Mouse (Mus musculus): ENCODE results near the gene Bcl2.

Gene Bcl2

DNA sequence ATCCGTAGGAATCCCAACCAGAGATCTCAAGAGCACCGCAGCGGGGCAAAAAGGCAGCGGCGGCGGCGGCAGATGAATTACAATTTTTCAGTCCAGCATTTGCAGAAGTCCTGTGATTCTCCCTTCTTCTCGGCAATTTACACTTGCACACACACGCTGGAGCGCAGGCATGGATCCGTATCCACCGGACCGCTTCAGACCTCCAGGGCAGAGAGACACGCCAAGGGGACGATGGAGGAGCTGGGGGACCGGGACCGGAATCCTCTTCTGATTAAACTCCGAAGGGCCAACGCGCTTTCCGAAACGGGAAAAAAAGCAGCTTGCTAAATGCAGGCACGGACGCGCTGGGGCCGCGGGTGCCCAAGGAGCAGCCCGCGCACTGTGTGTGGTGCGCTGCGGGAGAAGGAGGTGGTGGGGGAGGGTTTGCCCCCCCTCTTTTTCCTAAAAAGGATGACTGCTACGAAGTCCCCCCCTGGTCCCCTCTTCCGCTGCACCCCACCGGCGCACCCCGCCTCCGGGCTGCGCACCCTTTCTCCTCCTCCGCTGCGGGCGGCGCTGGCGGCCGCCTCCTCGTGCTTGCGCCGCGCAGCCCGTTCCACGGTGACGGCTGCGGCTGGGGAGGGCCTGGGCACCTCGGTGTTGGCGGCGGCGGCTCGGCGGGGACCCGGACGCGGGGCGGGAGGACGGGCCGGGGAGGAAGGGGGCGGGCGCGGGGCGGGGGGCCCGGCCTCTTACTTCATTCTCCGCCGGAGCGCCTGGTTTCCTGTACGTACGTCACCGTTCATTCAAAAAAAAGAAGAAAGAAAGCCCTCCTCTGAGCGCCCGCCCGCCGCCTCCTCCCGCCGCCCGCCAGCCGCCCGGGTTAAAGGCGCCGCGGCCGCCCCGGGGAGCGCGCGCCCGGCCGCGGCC lies at the start of gene Bcl2:
Bcl2 (minus strand) TSS at position 654 of the 909 bp plus-strand sequence.
- no peaks in the 10 kb centered on the region for H3K36me3 ChIP-seq (ENCODE audit: control insufficient read depth, insufficient read depth, low read length, poor library complexity, severe bottlenecking)
- H3K27me3 ChIP-seq (ENCODE audit: control insufficient read depth, insufficient read depth, low read length, poor library complexity, severe bottlenecking) = no peaks in the 10 kb centered on the region; the same call in 1 of the 2 replicates
- DNase-seq (ENCODE audit: low read depth, low spot score) = peak; percentile 85

DNA sequence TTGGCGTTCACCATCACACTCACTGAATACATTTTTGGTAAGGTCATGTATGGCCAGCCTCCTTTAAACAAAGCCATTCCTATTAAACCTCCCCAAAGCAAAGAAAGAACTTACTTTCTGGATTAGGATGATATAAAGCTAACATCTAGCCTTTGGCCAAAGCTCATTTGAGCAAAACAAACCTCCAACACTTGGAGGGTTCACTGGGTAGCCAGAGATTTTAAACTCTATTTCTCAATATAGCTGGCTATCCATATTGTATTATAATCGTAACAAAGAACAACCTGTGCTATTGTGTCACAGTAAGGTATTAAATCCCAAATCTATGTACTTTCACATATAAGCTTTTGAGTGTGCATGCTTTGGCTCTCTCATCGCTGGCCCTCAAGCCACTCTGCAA lies 46.7 kb upstream of the Bcl2 start:
- H3K36me3 ChIP-seq (ENCODE audit: control insufficient read depth, insufficient read depth, low read length, poor library complexity, severe bottlenecking) = no peaks in the 10 kb centered on the region
- no peak for DNase-seq (ENCODE audit: low read depth, low spot score)
- H3K27me3 ChIP-seq (ENCODE audit: control insufficient read depth, insufficient read depth, low read length, poor library complexity, severe bottlenecking) = no peaks in the 10 kb centered on the region

DNA sequence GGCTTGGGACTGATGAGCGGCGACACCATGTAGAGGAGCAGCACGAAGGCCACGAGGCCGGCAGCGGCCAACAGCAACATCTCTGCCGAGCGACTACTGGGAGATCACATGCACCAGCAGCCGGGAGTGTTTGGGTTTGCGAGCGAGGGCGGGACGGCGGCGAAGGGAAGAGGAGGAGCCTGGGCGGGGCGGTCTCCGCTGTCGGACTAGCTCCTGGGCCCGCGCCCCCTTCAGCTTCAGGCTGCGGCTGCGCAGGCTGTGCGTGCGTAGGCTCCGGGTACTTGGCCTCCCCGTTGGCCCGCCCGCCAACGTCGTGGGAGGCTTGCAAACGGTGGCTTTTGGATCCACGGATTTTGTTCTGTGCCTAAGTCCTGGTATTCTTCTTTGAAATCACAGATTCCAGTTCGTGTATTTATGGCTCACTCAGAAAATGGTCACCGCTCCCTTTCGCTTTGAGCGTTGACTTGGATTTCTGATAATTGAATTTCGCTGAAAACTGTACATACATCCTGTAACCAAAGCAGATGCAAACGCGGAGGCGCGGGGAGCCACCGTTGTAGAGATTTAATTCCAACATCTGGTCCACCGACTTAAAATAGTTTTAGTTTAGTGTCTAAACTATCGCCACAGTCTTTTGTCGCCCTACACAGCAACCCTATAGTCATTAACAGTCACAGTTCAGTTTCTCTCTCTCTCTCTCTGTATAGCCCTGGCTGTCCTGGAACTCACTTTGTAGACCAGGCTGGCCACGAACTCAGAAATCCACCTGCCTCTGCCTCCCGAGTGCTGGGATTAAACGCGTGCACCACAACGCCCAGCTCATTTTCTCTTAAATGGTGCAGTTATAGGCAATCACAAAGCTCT lies 45.7 kb upstream of the Bcl2 start, which contains the start of gene Kdsr:
Kdsr (minus strand) TSS at position 156 of the 864 bp plus-strand sequence.
- peak; percentile 97 for DNase-seq (ENCODE audit: low read depth, low spot score)
- 0 out of 2 replicates have a peak, but pooled peaks cover 2% of the 10 kb centered on the region for H3K36me3 ChIP-seq (ENCODE audit: control insufficient read depth, insufficient read depth, low read length, poor library complexity, severe bottlenecking)
- no peaks in the 10 kb centered on the region for H3K27me3 ChIP-seq (ENCODE audit: control insufficient read depth, insufficient read depth, low read length, poor library complexity, severe bottlenecking)

DNA sequence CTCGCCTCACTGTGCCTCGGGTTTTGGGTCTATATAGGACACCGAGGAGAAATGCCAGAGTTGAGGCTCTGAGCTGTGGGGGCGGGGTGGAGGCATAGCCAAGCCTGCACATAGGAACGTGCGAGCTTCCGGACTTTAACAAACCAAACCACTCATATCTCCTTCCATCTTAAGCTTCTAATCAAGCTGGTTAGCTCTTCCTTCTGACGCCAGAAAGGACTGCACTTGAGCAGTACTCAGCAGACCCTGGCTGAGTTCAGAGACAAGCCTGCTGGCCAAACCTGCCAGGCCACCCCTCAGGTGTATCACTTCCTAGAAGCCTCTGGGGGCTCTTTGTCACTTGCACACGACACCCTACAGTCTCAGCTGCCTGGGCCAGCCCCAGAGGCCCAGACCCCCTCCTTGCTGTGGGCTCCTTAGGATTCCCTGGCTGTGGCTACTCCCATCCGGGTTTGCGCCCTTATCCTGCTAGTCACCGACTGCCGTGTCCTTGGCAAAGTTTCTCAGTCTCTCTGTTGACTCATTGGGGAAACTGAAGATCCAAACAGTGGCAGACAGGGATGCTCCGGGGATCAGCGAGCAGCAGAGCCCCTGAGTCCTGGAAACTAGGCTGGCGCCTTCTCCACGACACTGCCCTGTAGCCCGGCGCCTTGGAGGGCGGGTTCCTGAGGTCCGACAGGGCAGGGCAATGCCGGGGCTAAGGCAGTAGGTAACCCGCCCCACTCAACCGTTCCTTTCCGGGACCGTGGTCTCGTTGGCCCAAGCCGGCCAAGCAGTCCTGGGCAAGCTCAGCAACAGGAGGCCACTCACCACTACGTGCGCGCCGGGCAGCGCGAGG lies 44.9 kb upstream of the Bcl2 start:
- Histone ChIP-seq H3K36me3 (ENCODE audit: control insufficient read depth, insufficient read depth, low read length, poor library complexity, severe bottlenecking) (0 out of 2 replicates have a peak, but pooled peaks cover 2% of the 10 kb centered on the region), H3K27me3 (ENCODE audit: control insufficient read depth, insufficient read depth, low read length, poor library complexity, severe bottlenecking) (no peaks in the 10 kb centered on the region)
- DNase-seq (ENCODE audit: low read depth, low spot score) = peak; percentile 48

DNA sequence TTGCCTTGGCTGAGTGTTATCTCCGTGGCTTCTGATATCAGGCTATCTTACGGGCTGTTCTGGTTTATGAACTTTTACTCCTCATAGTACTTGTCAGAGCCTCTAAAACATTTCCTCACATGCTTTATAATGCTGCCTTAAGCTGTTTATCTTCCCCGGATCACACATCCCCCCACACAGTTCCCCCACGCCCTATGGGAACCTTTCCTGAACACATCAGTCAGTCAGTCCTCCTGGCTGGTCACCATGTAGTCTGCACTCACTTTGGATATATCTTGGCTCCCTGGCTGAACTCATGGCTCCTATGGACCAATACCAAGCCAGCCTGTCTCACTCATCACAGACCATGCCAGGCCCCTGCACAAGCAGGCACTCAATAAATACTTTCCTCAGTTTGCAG lies 42.6 kb upstream of the Bcl2 start:
- 0 out of 2 replicates have a peak, but pooled peaks cover 3% of the 10 kb centered on the region for H3K36me3 ChIP-seq (ENCODE audit: control insufficient read depth, insufficient read depth, low read length, poor library complexity, severe bottlenecking)
- no peaks in the 10 kb centered on the region for H3K27me3 ChIP-seq (ENCODE audit: control insufficient read depth, insufficient read depth, low read length, poor library complexity, severe bottlenecking)
- DNase-seq (ENCODE audit: low read depth, low spot score) = no peak

DNA sequence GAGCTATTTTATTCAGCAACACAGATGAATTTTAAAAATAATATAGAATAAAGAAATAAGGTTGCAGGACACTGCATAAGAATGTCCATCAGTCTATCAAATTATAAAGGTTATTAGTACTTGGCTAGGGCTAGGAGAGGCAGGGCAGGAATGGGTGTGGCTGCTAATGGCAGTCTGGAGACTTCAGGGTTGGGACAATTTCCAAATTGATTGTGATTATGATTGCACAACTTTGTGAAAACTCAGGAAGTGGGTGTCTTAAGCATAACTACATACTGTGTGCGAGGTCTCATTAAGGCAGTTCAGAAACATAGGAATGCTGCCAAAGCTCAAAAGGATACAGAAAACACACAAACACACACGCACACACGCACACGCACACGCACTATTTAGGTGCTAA lies 37.9 kb upstream of the Bcl2 start:
- DNase-seq (ENCODE audit: low read depth, low spot score) = no peak
- Histone ChIP-seq H3K27me3 (ENCODE audit: control insufficient read depth, insufficient read depth, low read length, poor library complexity, severe bottlenecking) (no peaks in the 10 kb centered on the region), H3K36me3 (ENCODE audit: control insufficient read depth, insufficient read depth, low read length, poor library complexity, severe bottlenecking) (peaks cover 6% of the 10 kb centered on the region)

DNA sequence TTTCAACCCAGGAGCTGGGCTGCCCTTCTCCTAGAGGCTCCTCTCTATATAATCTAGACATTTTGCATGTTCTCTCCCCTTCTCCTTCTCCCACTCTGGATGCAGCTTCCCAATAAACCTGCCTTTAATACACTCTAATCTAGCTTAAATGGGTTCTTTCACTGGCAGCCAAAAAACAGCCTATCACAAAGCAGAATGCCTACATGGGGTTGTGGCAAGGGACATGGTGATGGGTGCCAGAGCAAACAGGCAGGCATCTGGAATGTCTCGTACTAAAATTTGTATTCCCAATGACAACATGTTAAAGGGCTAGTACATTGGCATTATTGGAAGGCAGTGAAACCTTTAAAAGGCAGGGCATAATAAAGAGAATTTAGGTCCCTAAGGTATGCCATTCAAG lies 36.6 kb upstream of the Bcl2 start:
- no peaks in the 10 kb centered on the region for H3K27me3 ChIP-seq (ENCODE audit: control insufficient read depth, insufficient read depth, low read length, poor library complexity, severe bottlenecking)
- no peak for DNase-seq (ENCODE audit: low read depth, low spot score)

DNA sequence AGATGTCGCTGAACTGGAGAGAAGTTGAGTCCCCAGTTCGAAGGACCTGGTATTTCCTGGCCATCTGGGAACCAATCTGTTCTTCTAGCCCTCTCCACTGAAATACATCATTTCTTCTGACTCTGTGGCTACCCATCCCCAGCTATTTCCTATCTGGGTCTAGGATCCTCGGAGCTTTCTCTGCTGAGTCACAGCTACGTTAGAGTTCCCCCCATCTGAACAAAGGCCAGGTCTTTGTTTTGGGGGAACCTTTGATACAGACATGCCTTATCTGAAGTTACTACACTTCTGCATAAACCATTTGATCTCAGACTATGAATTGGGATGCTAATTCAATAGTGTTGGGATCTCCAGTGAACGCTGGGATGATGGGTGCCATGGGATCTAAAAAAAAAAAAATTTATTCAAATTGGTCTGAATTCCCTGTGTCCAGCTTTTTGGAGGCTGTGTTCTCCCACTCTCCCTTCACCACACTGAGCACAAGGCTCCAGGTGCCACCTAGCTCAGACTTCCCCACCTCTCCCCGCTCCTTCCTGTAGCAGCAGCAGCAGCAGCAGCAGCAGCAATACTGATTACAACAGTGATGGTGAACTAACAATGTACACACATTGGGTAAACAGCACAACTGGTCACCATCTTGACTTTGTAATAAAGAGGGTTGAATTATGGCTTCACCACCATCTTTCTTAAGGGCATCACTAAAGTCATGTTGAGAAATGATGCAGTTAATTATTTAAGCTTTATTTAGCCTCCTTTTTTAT lies 34.7 kb upstream of the Bcl2 start:
- Histone ChIP-seq H3K36me3 (ENCODE audit: control insufficient read depth, insufficient read depth, low read length, poor library complexity, severe bottlenecking) (peaks cover 4% of the 10 kb centered on the region), H3K27me3 (ENCODE audit: control insufficient read depth, insufficient read depth, low read length, poor library complexity, severe bottlenecking) (no peaks in the 10 kb centered on the region)
- DNase-seq (ENCODE audit: low read depth, low spot score) = no peak

More for the DNA sequence above, 36.6 kb upstream of the Bcl2 start:
- H3K36me3 ChIP-seq (ENCODE audit: control insufficient read depth, insufficient read depth, low read length, poor library complexity, severe bottlenecking) = peaks cover 6% of the 10 kb centered on the region

DNA sequence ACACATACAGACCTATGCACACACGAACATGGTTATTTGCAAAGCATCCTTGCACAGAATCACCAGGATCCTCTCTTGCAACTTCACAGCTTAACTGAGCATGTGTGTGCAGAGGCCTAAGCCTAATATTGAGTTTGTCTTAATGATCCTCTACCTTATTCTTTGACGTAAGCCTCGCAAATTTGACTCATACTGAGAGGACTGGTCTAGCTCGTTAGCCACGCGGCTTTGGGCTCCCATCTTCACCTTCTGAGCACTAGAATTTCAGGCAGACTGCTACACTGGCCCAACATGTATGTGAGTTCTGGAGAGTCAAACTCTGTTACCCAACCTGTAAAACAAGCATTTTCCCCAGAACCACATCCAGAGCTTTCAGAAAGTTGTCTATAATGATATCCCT lies 28.9 kb upstream of the Bcl2 start:
- Histone ChIP-seq H3K27me3 (ENCODE audit: control insufficient read depth, insufficient read depth, low read length, poor library complexity, severe bottlenecking) (no peaks in the 10 kb centered on the region), H3K36me3 (ENCODE audit: control insufficient read depth, insufficient read depth, low read length, poor library complexity, severe bottlenecking) (no peaks in the 10 kb centered on the region)
- DNase-seq (ENCODE audit: low read depth, low spot score) = no peak

DNA sequence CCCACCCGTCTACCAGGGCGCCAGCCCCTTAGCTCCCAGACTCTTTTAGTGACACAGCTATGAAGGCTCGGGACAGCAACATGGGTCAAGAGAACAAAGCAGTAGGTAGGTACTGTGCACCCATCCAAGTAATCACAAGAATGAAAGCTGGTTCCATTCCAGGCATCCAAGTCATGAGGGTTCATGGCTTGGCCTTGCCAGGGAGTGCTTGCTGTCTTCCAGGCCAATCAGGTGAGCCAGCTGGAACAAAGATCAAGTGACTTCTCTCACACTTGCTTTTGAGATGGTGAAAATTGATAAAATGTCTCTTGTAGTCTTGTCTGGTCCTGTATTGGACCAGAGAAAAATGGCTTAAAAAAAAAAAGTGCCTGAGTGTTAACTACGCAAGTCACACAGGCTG lies 26.7 kb upstream of the Bcl2 start:
- no peak for DNase-seq (ENCODE audit: low read depth, low spot score)
- Histone ChIP-seq H3K36me3 (ENCODE audit: control insufficient read depth, insufficient read depth, low read length, poor library complexity, severe bottlenecking) (no peaks in the 10 kb centered on the region), H3K27me3 (ENCODE audit: control insufficient read depth, insufficient read depth, low read length, poor library complexity, severe bottlenecking) (no peaks in the 10 kb centered on the region)

DNA sequence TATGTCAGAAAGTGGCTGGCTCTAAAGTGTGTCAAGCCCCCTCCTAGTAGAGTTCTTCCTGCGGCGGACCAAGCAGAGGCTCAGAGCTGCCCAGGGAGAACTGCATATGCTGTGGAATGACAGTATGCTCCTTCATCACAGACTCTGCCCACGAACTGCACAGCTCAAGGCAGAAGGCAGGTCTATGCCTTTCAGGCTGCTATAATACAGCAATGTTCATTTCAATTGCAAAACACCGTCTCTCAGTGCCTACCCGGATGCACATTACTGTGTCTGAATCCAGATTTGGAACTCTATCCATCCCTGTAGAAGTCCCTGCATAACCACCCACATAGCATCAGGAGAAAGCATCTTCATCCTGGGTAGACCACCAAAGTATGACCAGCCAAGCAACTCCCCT lies 25.7 kb upstream of the Bcl2 start:
- H3K36me3 ChIP-seq (ENCODE audit: control insufficient read depth, insufficient read depth, low read length, poor library complexity, severe bottlenecking) = no peaks in the 10 kb centered on the region
- no peaks in the 10 kb centered on the region for H3K27me3 ChIP-seq (ENCODE audit: control insufficient read depth, insufficient read depth, low read length, poor library complexity, severe bottlenecking)
- DNase-seq (ENCODE audit: low read depth, low spot score) = no peak

DNA sequence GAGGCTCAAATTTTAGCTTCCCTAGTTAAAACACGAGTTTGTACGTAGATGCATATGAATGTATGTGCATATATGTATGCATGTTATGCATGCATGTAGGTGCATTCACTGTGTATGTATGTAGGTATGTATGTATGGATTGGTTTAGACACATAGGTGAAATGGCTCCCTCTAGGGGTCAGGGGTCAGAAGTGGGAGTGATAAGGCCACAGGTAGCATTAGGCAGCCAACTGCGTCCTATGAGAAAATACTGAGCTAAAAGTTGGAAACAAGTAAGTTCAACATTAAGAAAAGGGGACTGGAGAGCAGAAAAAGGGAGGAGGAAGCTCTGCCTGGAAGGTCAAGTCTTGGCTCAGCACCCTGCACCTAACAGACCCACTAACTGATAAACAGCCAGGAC lies 24.0 kb upstream of the Bcl2 start:
- 0 out of 2 replicates have a peak, but pooled peaks cover 4% of the 10 kb centered on the region for H3K36me3 ChIP-seq (ENCODE audit: control insufficient read depth, insufficient read depth, low read length, poor library complexity, severe bottlenecking)
- no peaks in the 10 kb centered on the region for H3K27me3 ChIP-seq (ENCODE audit: control insufficient read depth, insufficient read depth, low read length, poor library complexity, severe bottlenecking)
- peak; percentile 85 for DNase-seq (ENCODE audit: low read depth, low spot score)

DNA sequence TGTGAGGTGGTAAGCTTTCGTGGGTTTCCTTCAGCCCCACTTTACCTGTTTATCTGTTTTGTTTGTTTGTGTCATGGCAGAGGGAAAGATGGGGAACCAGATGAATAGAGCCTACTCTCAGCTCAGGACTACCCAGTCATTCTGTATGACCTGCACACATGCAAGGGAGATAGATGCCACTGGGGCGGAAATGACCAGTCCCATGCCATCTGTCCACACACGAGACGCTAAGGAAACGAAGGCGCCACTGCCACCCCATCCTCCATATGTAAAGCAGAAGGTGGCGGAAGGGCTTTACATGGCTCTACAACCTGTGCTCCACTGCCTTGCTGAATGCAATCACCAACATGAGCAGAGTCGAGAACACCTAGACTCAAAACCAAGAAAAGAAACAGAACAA lies 22.1 kb upstream of the Bcl2 start:
- H3K27me3 ChIP-seq (ENCODE audit: control insufficient read depth, insufficient read depth, low read length, poor library complexity, severe bottlenecking) = no peaks in the 10 kb centered on the region
- no peak for DNase-seq (ENCODE audit: low read depth, low spot score)

More for the DNA sequence above, 22.1 kb upstream of the Bcl2 start:
- H3K36me3 ChIP-seq (ENCODE audit: control insufficient read depth, insufficient read depth, low read length, poor library complexity, severe bottlenecking) = 0 out of 2 replicates have a peak, but pooled peaks cover 4% of the 10 kb centered on the region
